Mouse (Mus musculus): Measurements from ENCODE around the gene Slc39a11. TPM values are rescaled to one million over a fixed set of nuclear protein-coding genes. Genes with fewer than 3 reads are reported as not detected.
"Not testable (repeated sequence)": the region's sequence is repeated elsewhere in the genome, so short reads cannot be mapped to it uniquely, and the experiment has no call there.

Slc39a11 gene
- polyA plus RNA-seq, 1 experiment, result 6.5 TPM

GRCm38 (mm10) chr11:113678373-113678772 is 28.5 kb upstream of the Slc39a11 start:
- Histone ChIP-seq H3K4me1 (ENCODE audit: control insufficient read depth, insufficient read depth, insufficient read length, low read length) (peaks cover 2% of the 10 kb centered on the region; the same call in 1 of the 2 replicates), H3K4me3 (ENCODE audit: insufficient read depth, low read depth, low read length) (no peak overlapping the region), H3K27ac (replicated peaks; ENCODE audit: low read depth, low read length) (no peak overlapping the region)

DNA sequence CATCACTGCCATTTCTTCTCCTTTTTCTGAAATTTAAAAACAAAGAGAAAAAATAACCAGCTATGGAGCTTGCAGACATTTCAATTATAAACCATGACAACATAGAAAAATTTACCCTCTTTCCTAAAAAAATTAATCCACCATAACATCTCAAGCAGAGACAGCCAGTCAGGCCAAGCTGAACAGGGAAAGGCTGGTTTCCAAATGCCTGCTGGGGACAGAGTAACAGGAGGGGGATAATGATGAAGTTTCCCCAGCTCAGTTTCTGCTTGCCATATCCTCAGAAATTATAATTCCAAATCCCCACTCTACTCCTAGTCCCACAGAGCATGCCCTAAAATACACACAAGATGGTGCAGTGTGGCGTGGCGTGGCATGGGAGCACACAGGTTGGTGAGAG is 27.5 kb upstream of the Slc39a11 start:
- Histone ChIP-seq H3K4me3 (ENCODE audit: insufficient read depth, low read depth, low read length) (no peak overlapping the region), H3K27ac (replicated peaks; ENCODE audit: low read depth, low read length) (no peak overlapping the region), H3K4me1 (ENCODE audit: control insufficient read depth, insufficient read depth, insufficient read length, low read length) (peaks cover 2% of the 10 kb centered on the region; the same call in 1 of the 2 replicates)

- no peak overlapping the region for H3K4me3 ChIP-seq (ENCODE audit: insufficient read depth, low read depth, low read length)
- H3K4me1 ChIP-seq (ENCODE audit: control insufficient read depth, insufficient read depth, insufficient read length, low read length), result peaks cover 2% of the 10 kb centered on the region; the same call in 1 of the 2 replicates
- H3K27ac ChIP-seq (replicated peaks; ENCODE audit: low read depth, low read length), result no peak overlapping the region
These were observed 27.0 kb upstream of the Slc39a11 start for GRCm38 (mm10) chr11:113676847-113677246.

GRCm38 (mm10) chr11:113674595-113674994 is 24.7 kb upstream of the Slc39a11 start:
- Histone ChIP-seq H3K4me3 (ENCODE audit: insufficient read depth, low read depth, low read length) (no peak overlapping the region), H3K4me1 (ENCODE audit: control insufficient read depth, insufficient read depth, insufficient read length, low read length) (peaks cover 2% of the 10 kb centered on the region; the same call in 1 of the 2 replicates), H3K27ac (replicated peaks; ENCODE audit: low read depth, low read length) (no peak overlapping the region)

DNA sequence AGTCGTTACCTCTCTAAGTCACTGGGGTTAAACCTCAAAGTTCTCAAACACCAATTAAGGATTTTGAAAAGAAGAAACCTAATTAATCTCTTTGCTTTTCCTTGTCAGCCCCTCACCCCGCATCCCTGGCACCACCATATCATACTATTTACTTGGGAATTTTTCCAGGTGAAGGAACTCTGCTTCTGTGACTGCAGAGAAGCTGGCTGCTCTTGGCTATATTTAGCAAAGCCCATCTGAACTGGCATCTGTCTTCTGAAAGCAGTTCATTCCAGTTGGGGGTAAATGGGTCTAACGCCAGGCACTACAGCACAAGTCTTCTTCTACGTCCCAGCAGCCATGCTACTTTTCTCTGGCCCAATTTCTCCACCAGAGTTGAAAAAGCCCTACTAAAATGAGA is 23.7 kb upstream of the Slc39a11 start:
- peaks cover 2% of the 10 kb centered on the region; the same call in 1 of the 2 replicates for H3K4me1 ChIP-seq (ENCODE audit: control insufficient read depth, insufficient read depth, insufficient read length, low read length)
- H3K27ac ChIP-seq (replicated peaks; ENCODE audit: low read depth, low read length), result no peak overlapping the region
- H3K4me3 ChIP-seq (ENCODE audit: insufficient read depth, low read depth, low read length), result no peak overlapping the region

GRCm38 (mm10) chr11:113669711-113670110 is 19.8 kb upstream of the Slc39a11 start:
- Histone ChIP-seq H3K4me3 (ENCODE audit: insufficient read depth, low read depth, low read length) (no peak overlapping the region), H3K4me1 (ENCODE audit: control insufficient read depth, insufficient read depth, insufficient read length, low read length) (no peaks in the 10 kb centered on the region)

DNA sequence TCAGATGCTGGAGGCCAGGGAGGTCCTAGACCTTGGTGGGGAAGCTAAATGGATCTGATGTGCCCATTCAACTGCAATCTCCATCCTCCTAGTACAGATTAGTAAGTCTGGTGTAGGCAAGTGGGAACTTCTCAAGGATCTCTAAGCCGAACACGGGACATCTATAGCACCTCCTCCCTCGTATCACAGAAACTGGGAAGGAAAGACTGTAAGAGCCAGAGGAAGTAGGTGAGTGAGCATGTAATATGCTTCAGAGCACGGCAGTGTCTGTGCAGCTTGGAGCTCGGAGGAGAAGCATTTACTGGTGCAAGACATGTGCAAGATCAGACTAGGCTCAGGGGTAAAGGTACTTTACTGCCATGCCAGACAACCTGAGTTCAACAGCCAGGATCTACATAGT is 19.0 kb upstream of the Slc39a11 start:
- Histone ChIP-seq H3K4me1 (ENCODE audit: control insufficient read depth, insufficient read depth, insufficient read length, low read length) (no peaks in the 10 kb centered on the region), H3K4me3 (ENCODE audit: insufficient read depth, low read depth, low read length) (no peak overlapping the region), H3K27ac (replicated peaks; ENCODE audit: low read depth, low read length) (no peak overlapping the region)

More at GRCm38 (mm10) chr11:113669711-113670110, 19.8 kb upstream of the Slc39a11 start:
- H3K27ac ChIP-seq (replicated peaks; ENCODE audit: low read depth, low read length), result no peak overlapping the region

DNA sequence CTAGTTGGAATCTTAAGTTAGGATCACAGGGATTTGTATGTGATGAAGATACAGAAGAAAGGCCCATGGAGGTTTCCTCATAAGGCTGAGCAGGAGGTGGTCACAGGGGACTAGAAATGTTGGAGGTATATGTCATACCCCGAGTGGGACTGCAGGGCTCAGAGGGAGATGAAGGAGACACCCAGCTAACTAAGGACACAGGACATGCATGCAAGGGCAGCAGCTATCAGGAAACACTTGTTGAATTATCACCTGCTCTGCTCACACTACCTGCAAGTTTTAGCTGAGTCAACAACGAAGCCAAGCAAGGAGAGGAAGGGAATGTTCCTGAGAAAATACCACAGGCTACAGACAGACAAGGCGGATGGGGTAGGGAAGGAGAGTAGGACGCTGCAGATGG is 17.8 kb upstream of the Slc39a11 start:
- Histone ChIP-seq H3K4me3 (ENCODE audit: insufficient read depth, low read depth, low read length) (no peak overlapping the region), H3K4me1 (ENCODE audit: control insufficient read depth, insufficient read depth, insufficient read length, low read length) (no peaks in the 10 kb centered on the region), H3K27ac (replicated peaks; ENCODE audit: low read depth, low read length) (no peak overlapping the region)

DNA sequence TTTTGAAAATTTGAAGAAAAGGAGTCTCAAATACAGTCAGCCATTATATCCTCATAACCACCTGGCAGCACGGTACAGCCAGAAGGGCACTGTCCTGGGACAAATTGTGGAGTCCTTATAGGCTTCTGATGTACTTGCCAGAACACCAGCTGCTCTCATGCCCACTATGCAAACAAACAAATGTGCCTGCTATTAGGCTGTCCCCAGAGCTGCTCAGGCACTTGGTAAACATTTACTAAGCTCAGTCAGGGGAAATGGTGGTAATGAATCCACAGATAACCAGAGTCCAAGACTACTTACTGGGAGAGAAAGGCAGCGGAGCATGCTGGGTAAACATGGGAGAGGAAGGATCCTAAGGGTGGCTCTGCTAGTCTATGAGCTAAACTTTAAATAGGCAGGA is 17.2 kb upstream of the Slc39a11 start:
- no peak overlapping the region for H3K27ac ChIP-seq (replicated peaks; ENCODE audit: low read depth, low read length)
- no peaks in the 10 kb centered on the region for H3K4me1 ChIP-seq (ENCODE audit: control insufficient read depth, insufficient read depth, insufficient read length, low read length)
- H3K4me3 ChIP-seq (ENCODE audit: insufficient read depth, low read depth, low read length), result no peak overlapping the region

GRCm38 (mm10) chr11:113666648-113667047 is 16.8 kb upstream of the Slc39a11 start:
- H3K4me3 ChIP-seq (ENCODE audit: insufficient read depth, low read depth, low read length), result no peak overlapping the region
- H3K27ac ChIP-seq (replicated peaks; ENCODE audit: low read depth, low read length), result no peak overlapping the region
- no peaks in the 10 kb centered on the region for H3K4me1 ChIP-seq (ENCODE audit: control insufficient read depth, insufficient read depth, insufficient read length, low read length)

- Histone ChIP-seq H3K27ac (replicated peaks; ENCODE audit: low read depth, low read length) (no peak overlapping the region), H3K4me1 (ENCODE audit: control insufficient read depth, insufficient read depth, insufficient read length, low read length) (no peaks in the 10 kb centered on the region), H3K4me3 (ENCODE audit: insufficient read depth, low read depth, low read length) (no peak overlapping the region)
These were observed 16.3 kb upstream of the Slc39a11 start for GRCm38 (mm10) chr11:113666205-113666604.

DNA sequence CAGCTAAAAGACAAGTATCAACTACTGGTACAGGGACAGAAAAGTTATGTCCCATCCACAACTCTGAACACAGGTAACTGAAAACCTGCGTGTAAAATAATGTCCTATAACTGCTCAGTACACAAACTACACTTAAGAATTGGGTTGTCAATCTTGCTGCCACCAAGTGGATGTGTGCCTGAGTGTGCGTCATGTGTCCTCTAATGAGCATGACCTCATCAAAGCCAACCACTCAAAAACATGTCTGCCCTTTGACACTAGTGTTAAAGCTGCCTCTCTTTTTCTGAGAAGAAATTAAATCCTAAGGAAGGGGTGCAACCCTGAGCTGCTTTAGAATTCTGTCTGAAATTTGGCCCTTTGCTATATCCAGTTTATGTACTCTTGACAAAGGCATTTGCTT is 14.4 kb upstream of the Slc39a11 start:
- Histone ChIP-seq H3K27ac (replicated peaks; ENCODE audit: low read depth, low read length) (no peak overlapping the region), H3K4me3 (ENCODE audit: insufficient read depth, low read depth, low read length) (no peak overlapping the region), H3K4me1 (ENCODE audit: control insufficient read depth, insufficient read depth, insufficient read length, low read length) (no peaks in the 10 kb centered on the region)

- no peaks in the 10 kb centered on the region for H3K4me1 ChIP-seq (ENCODE audit: control insufficient read depth, insufficient read depth, insufficient read length, low read length)
- no peak overlapping the region for H3K27ac ChIP-seq (replicated peaks; ENCODE audit: low read depth, low read length)
- H3K4me3 ChIP-seq (ENCODE audit: insufficient read depth, low read depth, low read length), result no peak overlapping the region
These were observed 12.0 kb upstream of the Slc39a11 start for GRCm38 (mm10) chr11:113661835-113662351.

- no peak overlapping the region for H3K4me3 ChIP-seq (ENCODE audit: insufficient read depth, low read depth, low read length)
These were observed 11.1 kb upstream of the Slc39a11 start for GRCm38 (mm10) chr11:113660940-113661339.

DNA sequence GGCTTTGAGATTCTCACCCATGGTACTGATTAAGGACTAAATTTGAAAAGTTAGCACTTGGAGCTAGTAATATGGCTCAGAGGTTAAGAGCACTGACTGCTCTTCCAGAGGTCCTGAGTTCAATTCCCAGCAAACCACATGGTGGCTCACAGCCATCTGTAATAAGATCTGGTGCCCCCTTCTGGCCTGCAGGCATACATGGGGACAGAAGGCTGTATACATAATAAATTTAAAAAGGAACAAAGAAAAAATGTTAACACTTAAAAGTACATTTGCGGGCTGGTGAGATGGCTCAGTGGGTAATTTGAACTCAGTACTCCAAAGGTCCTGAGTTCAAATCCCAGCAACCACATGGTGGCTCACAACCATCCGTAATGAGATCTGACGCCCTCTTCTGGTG is 10.3 kb upstream of the Slc39a11 start:
- H3K4me1 ChIP-seq (ENCODE audit: control insufficient read depth, insufficient read depth, insufficient read length, low read length); H3K27ac ChIP-seq (replicated peaks; ENCODE audit: low read depth, low read length); H3K4me3 ChIP-seq (ENCODE audit: insufficient read depth, low read depth, low read length): not testable (repeated sequence)

More at GRCm38 (mm10) chr11:113660940-113661339, 11.1 kb upstream of the Slc39a11 start:
- H3K27ac ChIP-seq (replicated peaks; ENCODE audit: low read depth, low read length), result no peak overlapping the region
- no peaks in the 10 kb centered on the region for H3K4me1 ChIP-seq (ENCODE audit: control insufficient read depth, insufficient read depth, insufficient read length, low read length)

- no peak overlapping the region for H3K27ac ChIP-seq (replicated peaks; ENCODE audit: low read depth, low read length)
- no peak overlapping the region for H3K4me3 ChIP-seq (ENCODE audit: insufficient read depth, low read depth, low read length)
- H3K4me1 ChIP-seq (ENCODE audit: control insufficient read depth, insufficient read depth, insufficient read length, low read length), result no peaks in the 10 kb centered on the region
These were observed 8.9 kb upstream of the Slc39a11 start for GRCm38 (mm10) chr11:113658763-113659162.

Data from brown adipose tissue, adult 24 weeks (tissue).